Mouse (Mus musculus): ENCODE data around the gene Gfra1. TPM values are rescaled to one million over a fixed set of nuclear protein-coding genes. Genes with fewer than 3 reads are reported as not detected.

Gfra1 gene
- total RNA-seq, 2 experiments from 2014 or later: 3.0 to 4.0 TPM

DNA sequence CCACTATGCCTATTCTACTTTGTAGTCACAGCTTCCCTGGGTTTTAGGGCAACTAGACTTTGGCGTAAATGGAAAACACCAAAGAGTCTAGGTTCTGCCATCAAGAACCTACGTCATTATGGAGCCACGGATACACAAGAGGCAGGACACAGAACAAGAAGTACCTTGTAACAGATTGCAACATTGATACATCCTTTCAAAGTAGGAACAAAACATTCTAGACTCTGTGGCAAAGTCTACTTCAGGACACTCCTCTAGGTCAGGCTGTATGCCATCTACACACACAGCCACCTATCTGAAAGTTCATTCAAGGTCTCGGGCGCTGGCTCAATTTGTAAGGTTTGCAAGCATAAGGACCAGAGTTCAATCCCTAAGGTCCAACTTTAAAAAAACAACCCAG lies 81.1 kb downstream of the Gfra1 start:
- no peak overlapping the region for H3K27ac ChIP-seq
- no peak for DNase-seq
- TF ChIP-seq CTCF (IDR thresholded peaks at IDR 0.05): no peak
- no peak overlapping the region for H3K4me3 ChIP-seq
- intact Hi-C loops (cut with DNase I): no loop called here

DNA sequence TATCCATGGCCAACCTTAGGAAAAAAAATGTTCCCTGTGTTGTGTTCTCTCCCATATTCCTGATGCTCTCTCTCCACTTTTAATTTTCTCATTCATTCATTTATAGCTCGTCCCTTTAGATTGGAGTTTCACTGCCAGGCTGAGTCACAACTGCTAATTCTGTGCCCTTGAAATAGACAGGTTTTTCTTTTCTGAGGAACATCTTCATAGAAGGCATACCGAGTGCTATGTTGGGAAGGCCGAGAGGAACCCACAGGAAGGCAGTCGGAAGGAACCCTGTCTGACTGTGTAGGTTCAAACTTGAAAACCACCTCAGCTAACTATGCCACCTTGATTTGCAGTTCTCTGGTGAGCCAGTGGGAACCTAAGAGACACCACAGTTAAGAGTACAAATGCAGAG lies 81.6 kb downstream of the Gfra1 start:
- no peak for TF ChIP-seq CTCF (IDR thresholded peaks at IDR 0.05)
- intact Hi-C loops (cut with DNase I): no loop called here
- Histone ChIP-seq H3K4me3 (no peak overlapping the region), H3K27ac (no peak overlapping the region)
- DNase-seq: no peak

DNA sequence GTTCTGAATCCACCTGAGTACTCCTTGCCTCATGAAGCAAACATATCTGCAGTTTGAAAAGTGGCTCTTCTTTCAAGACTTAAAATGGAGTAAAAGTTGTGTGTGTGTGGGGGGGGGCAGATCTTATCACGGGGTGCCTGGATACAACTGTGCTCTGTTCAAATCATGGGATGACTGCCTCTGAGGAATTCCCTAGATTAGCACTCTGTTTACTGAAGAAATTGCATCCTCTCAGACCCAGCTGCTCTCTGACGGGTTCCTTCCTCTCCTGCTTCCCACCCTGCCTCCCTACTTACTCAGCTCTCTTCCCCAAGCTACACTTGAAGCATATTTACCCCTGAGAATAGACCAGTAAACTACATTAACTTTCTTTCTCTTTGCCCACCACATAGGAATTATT lies 87.2 kb downstream of the Gfra1 start:
- H3K27ac ChIP-seq: no peak overlapping the region
- intact Hi-C loops (cut with DNase I): no loop called here
- DNase-seq: no peak
- TF ChIP-seq CTCF (IDR thresholded peaks at IDR 0.05): no peak
- no peak overlapping the region for H3K4me3 ChIP-seq

DNA sequence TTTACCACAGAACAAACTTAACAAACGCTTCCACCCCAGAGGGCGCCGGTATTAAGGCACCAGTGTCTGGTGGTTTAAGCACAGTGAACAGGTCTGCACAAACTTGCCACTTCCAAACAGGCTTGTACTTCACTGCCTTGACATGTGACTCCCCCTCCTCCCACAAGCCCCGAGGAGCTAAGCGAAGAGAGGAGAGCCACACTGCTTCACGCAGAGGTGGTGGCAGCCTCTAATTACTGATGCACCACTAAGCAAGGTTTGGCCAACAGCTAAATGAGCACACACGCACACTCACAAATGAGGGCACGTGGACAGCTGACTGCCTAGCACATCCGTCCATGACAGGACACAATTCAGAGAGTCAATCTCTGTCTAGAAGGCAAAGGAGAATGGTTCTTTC lies 91.0 kb downstream of the Gfra1 start:
- Histone ChIP-seq H3K27ac (no peak overlapping the region), H3K4me3 (no peak overlapping the region)
- TF ChIP-seq CTCF (IDR thresholded peaks at IDR 0.05): no peak
- no peak for DNase-seq
- intact Hi-C loops (cut with DNase I): no loop called here

DNA sequence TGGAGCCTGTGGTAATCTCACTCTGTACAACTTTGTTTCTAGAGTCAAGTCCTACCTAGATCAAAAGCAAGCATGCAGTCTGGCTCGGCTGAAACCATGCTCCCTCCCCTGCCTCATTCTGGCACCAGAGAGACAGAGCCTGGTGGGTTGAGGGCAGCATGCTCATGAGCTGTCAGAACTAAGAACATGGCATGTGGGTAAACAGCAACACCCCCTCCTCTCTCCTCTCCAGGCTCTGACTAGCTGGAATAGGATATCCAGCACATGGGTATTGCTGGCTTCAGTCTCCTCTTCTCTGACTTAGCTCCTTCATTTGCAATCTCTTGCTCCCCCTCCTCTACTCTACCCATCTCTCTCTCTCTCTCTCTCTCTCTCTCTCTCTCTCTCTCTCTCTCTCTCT lies 94.7 kb downstream of the Gfra1 start:
- TF ChIP-seq CTCF (IDR thresholded peaks at IDR 0.05): no peak
- no peak for DNase-seq
- intact Hi-C loops (cut with DNase I): no loop called here
- no peak overlapping the region for H3K4me3 ChIP-seq
- no peak overlapping the region for H3K27ac ChIP-seq

DNA sequence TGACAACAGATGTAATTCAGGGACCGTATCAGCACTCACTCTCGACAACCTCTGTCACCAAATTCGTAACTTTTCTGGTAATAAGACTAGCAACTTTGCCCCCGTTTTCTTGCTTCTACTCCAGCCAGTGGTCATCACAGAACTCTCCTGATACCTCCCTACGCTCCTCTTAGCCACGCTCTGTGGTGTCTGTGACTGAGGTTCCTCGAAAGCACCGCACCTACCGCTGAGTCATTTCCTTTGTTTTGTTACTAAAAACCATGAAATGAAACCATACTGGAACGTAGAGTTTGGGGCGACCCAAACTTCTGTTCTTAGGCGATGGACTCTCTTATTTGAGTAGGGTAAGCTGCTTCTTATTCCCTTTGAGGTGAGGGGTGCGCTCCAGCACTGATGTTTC lies 97.6 kb downstream of the Gfra1 start:
- Histone ChIP-seq H3K4me3 (no peak overlapping the region), H3K27ac (no peak overlapping the region)
- TF ChIP-seq CTCF (IDR thresholded peaks at IDR 0.05): no peak
- DNase-seq: no peak
- intact Hi-C loops (cut with DNase I): no loop called here

DNA sequence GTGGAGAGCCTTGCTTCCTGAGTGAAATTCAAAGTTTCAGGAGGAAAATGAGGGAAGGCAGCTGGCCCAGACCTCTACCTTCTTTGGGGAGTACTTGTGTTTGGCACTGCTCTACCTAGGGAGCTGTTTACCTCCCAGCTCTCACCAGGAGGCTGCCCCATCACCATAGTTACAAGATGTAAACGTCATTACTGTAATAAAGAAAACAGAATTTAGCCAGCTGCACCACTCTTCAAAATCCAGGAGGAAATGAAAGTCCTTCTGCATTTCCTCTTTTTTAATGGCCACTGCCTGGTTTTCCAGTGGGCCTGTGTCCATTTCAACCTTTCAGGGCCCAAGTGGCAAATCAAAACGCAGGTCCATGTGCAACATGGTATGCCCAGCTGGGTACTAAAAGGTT lies 101.8 kb downstream of the Gfra1 start:
- Histone ChIP-seq H3K4me3 (no peak overlapping the region), H3K27ac (no peak overlapping the region)
- no peak for TF ChIP-seq CTCF (IDR thresholded peaks at IDR 0.05)
- intact Hi-C loops (cut with DNase I): no loop called here
- no peak for DNase-seq

DNA sequence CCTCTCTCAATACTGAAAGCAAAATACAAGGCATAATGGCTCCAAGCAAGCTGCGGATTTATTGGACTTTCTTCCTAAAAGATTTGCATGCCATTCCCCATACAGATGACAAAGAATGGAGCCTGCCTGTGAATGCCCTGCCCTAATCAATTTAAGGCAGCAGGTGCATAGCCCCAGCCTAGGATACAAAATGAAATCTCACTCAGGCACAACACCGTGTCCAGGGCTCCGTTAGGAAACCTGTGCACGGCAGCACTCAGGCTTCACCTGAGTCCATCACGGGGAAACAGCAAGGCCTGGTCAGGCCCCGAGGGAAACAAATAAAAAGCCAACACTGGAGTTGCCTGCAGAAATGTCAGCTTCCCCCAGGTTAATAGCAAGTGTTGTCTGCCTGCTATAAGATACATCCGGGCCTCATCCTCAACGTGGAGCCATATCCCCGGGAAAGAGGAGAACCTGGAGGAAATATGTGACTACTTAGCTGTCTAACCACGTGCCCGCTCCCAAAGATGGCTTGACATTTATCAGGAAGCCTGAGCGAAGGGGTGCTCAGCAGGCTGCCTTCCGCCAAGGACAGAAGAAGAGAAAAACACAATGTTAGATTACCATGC lies 102.3 kb downstream of the Gfra1 start:
- Histone ChIP-seq H3K4me3 (no peak overlapping the region), H3K27ac (no peak overlapping the region)
- intact Hi-C loops (cut with DNase I): no loop called here
- DNase-seq: no peak
- no peak for TF ChIP-seq CTCF (IDR thresholded peaks at IDR 0.05)

DNA sequence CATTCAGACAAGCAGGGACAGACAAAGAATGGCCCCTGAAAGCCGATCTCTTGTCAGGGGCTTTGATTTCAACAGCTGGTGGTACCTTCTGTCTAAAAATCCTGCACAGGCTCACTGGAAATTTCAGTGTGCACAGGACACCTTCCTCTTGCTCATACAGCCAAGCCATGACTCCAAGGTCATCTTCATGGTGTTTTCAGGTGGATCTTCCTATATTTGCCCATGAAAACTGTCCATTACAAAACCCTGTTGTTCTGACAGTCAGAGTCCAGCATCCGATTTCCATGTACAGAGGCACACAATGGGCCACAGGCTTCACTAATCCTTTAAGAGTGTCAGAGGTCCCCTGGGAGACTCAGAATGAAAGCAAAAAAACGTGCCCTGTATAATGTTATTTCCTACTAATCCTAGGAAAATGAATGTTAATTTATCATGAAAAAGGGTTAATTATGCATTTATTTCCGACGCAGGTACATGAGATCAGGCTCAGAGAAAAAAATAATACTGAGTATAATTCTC lies 105.8 kb downstream of the Gfra1 start:
- intact Hi-C loops (cut with DNase I): no loop called here
- Histone ChIP-seq H3K27ac (no peak overlapping the region), H3K4me3 (no peak overlapping the region)
- DNase-seq: no peak
- no peak for TF ChIP-seq CTCF (IDR thresholded peaks at IDR 0.05)

DNA sequence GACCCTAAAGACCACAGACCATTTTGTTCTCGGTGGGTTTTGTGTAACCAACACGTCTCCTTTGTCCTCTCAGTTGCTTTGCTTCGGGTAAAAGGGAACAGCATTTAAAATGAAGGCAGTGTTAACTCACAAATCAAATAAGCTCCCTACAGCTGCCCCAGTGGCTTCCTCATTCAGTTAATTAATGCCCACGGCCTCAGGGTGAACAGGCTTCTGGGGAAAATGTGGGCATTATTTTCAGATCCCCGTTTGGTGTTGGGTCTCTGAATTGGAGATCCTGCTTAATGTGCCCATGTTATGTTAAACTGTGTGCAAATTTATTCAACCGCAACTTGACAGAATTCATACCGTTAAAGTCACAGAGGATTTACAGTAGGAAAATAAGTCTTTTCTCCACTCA lies 110.6 kb downstream of the Gfra1 start:
- intact Hi-C loops (cut with DNase I): no loop called here
- no peak for DNase-seq
- no peak overlapping the region for H3K27ac ChIP-seq
- no peak for TF ChIP-seq CTCF (IDR thresholded peaks at IDR 0.05)
- no peak overlapping the region for H3K4me3 ChIP-seq

DNA sequence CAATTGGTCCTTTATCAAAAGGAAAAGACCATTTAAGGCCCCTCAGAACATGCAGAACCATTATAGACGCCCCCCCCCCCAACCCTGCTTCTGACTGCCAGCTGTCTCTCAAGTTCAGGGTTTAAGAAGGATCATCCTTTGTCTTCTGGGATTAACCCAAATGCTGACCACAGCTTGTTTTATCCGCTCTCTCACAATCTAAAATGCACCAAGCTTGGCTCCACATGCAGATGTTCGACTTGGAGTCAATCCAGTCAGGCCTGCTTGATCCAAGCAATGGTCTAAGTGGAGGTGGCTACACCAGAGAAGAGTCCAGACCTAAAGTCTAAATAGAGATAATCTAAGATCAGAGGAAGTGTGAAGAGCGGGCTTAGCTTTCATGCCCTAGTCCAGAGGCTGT lies 114.4 kb downstream of the Gfra1 start:
- no peak for DNase-seq
- no peak for TF ChIP-seq CTCF (IDR thresholded peaks at IDR 0.05)
- Histone ChIP-seq H3K4me3 (no peak overlapping the region), H3K27ac (no peak overlapping the region)
- intact Hi-C loops (cut with DNase I): no loop called here

DNA sequence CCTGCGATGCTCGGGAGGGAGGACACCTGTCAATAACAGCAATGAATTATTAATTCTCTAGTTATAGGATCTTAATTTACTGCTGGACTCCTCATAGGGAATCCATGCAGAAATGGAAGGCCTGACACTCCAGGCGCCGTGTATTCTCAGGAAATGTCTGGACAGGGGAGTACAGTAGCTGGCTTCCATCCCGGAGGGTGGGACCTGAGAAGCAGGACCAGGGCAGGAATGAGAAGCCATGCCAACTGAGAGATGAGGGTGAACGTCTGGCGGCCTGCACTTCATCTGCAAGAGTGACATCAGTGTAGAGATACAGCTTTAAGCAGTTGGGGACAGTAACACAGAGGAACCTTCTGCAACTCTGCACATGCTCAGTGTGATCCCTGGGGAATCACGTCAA lies 115.5 kb downstream of the Gfra1 start:
- intact Hi-C loops (cut with DNase I): no loop called here
- no peak overlapping the region for H3K27ac ChIP-seq
- no peak overlapping the region for H3K4me3 ChIP-seq
- no peak for TF ChIP-seq CTCF (IDR thresholded peaks at IDR 0.05)
- DNase-seq: no peak

DNA sequence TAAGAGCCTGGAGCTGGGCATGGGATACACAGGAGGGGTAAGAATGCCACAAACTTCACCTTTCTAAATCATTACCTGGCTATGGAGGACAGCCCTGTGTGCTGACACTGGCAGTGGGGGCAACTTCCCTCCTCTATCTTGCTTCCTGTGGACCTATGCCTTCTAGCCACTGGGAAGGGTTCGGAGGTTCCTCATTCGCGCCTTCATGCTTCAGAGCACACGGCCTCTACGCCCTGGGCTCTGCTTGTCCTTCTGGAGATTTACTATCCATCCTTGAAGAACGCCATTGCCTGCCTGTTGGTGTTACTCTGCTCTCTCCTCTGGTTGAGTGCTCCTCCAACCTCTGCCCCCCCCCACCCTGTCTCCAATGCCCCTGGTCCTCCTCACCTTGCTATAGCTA lies 118.9 kb downstream of the Gfra1 start:
- no peak for TF ChIP-seq CTCF (IDR thresholded peaks at IDR 0.05)
- H3K4me3 ChIP-seq: no peak overlapping the region
- H3K27ac ChIP-seq: no peak overlapping the region
- intact Hi-C loops (cut with DNase I): no loop called here
- DNase-seq: no peak

All from gastrocnemius, adult 2 months (tissue).